Mouse (Mus musculus) small intestine, adult 2 months (tissue): ENCODE measurements around the gene Tssc4.

Experiments used
- CTCF ChIP-seq: fragments of 200-500 bp; IDR thresholded peaks from 2 replicates; pipeline ENCODE4 v1.5.1; 2012; ENCODE audit warnings: low read depth, mild to moderate bottlenecking, control low read depth, inconsistent platforms, low read length, moderate library complexity, mixed read lengths; ENCODE audit not compliant: insufficient replicate concordance, insufficient read length; ENCODE audit errors: extremely low read depth
- POLR2A ChIP-seq: fragments of 200-500 bp; IDR thresholded peaks from 2 replicates; pipeline ENCODE4 v1.6.1; 2012; ENCODE audit warnings: low read depth, mild to moderate bottlenecking, control low read depth, inconsistent platforms, low read length, moderate library complexity

DNA sequence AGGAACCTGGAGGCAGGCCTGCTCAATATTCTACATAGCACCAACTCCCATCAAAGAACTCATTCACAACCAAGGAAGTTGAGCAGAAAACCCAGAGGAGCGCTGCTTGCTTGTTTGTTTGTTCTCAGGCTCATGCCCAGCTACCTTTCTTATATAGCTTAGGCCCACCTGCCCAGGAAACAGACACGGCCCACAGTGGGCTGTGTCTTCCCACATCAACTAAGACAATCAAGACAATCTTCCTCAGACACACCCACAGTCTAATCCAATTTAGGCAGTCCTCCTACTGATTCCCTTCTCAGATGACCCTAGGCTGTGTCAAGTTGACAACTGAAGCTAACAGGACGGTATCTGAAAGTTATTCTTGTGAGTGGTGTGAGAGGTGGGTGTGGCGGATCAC, 37.0 kb downstream of the Tssc4 start, which contains the start of gene Kcnq1:
- TF ChIP-seq CTCF: no peak
- TF ChIP-seq POLR2A: no peak
